Mouse (Mus musculus) c-Kit-negative CD71-positive TER-119-positive erythroid progenitor cells, embryonic 14.5 days (primary cell): Measurements from ENCODE around the gene Cic.

Experiments used
- DNase-seq: peaks from one replicate; pipeline ENCODE4 v3.0.0-alpha.2; 2013; ENCODE audit warnings: low read depth, low spot score

The Cic gene

DNA sequence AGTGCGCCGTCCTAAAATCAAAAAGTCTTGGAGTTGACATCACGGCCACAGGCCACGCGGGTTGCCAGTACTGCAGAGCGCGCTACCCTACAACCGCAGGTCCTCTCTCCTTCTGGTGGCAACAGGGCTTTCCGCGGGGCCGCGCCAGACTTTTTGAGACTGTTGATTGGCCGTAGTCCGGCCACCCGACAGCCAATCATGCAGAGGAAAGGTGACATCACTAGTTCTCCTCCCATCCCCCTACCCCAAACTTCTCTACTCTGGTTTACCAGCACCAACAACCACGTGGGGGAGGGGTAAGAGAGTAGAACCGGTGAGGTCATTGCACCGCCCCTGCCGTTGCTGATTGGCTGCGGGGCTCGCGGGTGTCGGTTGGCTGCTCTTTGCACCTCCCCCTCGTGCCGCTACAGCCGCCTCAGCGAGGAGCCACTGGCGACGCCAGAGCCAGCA is at the start of gene Cic:
TSS of gene Cic (plus strand) at position 404 of the 450 bp plus-strand sequence.
- DNase-seq: peak; percentile 94

DNA sequence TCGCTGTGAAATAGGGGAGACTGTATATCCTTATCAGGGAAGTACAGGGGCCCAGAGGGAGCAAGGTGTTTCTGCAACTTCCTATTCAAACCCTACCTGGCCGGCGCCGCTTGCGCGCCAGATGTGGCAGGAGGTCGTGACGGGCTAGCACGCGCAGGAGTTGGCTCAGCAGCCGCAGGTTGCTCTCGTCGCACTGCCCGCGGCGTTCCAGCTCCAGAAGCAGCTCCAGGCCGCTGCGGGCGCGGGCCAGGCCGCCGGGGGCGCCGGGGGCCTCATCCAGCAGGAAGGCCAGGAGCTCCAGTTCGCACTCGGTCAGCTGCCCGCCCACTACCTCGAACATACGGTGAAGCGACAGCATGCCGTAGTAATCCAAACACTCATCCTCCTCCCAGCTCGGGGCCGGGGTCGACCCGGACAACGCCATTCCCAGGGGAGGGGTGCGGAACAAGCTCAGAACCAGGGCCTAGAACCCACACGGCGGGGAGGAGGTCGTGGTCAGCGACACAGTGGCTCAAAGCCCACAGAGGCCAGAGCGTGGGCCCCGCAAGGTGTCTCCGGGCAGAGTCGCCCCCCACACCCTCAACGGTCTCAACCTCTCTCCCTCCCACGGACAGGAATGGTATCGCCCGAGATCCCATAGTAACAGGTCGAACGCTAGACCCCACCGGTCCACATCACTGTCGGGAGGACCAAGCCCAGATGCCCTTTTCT is 48.6 kb upstream of the Cic start:
- no peak for DNase-seq

DNA sequence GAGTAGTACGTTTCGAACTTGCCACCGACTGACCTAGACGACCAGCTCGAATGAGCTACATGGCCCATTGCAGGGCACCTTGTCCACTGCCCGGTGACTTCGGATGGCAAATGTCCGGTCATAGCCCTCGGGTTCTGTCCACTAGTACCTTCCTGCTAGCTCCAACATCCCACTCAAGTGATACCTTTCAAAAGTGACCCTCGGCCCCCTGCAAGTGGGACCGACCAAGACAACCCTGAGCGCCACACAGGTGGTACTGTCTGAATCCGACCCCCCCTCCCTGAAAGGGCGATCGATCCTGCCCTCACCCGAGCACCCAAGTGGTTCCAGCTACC is 48.1 kb upstream of the Cic start:
- no peak for DNase-seq

DNA sequence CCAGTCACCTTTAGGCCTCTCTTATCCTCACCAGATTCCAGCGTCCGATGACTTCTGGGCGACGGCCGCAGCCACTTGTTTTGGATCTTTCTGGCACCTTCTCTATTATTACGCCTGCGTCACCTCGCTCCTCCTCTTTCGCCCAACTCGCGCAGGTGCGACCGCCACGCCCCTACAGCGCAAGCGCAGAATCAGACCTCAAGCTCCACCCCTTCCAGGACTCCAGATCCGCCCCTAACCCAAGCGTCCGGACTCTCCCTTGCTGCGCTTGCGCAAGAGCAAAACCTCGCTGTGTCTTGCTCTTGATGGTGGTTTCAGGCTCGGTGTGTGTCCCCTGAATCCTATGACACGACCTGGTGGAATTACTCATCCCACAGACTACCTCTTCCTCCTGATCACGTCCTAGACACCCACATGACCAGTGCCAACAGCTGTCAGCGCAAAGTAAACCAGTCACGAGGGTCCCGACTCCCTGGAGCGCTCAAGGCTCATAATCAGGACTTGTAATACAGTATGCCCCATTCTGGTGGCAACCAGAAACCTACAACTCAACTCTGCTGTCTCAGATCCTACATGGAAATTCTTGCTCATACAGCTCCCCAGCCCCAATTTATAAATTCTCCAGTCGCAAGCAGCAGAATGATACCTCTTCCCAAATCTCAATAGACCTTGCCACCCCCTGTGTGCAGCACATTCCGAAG is 47.6 kb upstream of the Cic start:
- DNase-seq: peak; percentile 97

DNA sequence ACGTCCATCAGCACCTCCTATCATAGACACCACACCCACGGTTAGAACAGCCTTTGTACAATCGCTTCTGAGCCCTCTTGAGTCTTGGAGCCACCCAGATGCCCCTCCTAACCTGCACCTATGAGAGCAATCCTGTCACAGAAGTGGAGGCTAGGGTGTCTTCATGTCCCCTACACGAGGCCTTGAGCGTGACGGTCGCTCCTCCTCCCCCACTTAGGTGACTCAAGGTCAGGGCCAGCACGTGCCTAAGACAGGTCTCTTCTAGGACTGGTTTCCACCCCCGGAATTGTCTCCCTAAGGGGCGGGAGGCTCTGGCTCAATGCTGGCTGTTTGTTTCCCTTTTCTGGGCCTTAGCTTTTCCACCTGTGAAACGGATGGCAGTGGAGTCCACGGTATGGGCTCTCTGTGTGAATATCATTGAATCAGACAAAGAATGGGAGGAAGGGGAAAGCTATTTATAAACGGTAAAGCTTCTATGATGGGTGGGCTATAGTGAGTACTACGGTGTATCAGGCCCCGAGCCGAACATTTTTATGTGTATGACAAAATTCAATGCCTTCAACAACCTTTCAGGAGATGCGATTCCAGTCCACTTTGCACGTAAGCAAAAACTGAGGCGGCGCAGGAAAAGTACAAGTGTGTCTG is 46.9 kb upstream of the Cic start, which contains the start of gene Dedd2:
TSS of gene Dedd2 (minus strand) at position 159 of the 645 bp plus-strand sequence.
- DNase-seq: no peak

DNA sequence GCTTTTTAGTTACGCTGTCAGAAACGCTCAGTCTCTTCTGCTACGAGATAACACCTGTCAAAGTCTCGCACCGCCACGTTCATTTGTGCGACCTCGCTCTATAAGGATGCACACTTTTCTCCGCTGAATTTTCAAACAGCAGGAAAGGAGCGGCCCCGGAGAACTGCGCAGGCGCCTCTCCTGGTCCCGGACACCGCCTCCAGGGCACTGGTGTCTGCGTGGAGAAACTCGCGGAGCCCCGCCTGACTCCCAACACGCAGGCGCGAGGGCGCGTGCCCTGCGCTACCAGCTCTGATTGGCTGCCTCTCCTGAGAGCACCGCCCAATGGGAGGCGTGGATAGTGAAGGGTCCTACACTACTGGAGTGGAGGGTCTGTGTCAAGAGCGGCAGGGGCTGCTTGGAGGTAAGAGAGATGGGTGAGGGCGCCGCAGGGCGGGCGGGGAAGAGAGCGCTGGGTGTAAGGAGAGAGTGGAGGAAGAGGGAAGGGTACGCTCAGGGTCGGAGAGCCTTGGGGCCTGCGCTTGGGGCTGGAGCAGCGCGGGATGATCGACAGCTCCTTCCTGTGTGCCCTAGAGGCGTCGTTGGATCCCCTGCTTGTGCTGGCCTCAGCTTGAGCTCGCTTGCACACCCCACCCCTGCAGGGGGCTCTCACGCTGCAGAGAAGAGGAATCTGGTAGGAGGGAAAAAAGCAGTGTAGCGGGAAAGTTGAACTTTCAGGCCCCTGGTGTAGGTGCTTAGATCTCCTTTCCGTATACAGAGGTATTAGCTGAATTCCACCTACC is 46.2 kb upstream of the Cic start, which contains the start of gene Zfp526:
TSS of gene Zfp526 (plus strand) at position 324 of the 782 bp plus-strand sequence.
- DNase-seq: peak; percentile 93

DNA sequence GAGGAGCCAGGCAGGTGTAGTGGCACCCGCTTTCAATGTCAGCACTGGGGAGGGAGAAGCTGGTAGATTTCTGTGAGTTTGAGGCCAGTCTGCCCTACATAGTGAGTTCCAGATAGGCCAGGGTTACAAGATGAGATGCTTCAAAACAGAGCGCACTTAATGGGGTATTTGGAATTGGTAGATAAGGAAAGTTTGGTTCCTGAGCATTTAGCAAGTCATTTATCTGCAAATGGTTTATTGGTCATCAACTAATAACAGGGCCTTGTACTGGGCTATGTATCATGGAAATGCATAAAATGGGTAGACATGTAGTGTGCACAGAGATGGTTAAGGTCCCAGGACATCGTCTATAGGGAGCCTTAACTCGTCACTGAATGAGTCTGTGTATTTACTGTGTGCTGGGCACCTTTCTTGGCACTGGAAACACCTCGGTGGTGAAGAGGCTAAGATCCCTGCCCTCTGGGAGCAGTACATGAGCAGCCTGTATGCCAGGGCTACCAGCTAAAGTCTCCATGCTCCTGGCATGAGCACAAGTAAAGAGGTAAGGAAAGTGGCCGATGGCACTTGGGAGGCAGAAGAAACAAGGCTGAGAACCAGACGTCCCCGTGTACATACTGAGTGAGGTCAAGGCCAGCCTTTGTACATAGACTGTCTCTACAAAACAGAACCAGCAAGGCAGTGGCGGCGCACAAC is 45.1 kb upstream of the Cic start:
- no peak for DNase-seq

DNA sequence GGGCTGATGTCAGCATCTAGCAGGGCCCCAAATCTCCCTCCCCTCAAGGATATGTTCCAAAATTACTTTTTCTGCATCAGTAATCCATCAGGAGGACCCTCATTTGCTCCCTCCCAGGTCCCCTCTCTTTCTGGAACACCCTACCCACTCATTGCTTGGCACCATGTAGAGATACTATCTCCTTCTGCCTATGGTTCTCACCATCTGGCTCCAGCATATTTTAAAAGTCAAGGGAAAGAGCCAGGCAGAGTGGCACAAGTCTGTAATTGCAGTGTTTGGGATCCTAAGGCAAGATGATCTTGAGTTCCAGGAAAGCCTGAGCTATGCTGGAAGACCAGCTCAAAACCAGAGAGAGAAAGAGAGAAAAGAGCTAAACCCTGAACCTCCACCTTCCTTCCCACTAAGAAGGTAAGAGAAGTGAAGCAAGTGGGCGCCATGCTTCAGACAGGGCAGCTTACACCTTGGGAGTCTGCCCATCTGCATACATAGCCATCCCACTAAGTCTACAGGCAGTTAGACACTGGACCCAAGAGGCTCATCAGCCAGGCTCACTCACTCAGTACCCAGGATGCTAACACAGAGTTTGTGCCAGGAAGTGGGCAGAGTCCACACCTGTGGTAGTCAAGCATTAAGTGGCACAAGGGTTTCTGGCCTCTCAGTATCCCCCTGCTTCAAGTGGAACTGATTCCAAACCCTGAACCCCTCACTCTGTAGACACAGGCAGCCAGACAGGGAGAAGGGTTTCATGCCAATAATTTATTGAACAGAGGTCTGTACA is 39.8 kb upstream of the Cic start:
- DNase-seq: no peak

DNA sequence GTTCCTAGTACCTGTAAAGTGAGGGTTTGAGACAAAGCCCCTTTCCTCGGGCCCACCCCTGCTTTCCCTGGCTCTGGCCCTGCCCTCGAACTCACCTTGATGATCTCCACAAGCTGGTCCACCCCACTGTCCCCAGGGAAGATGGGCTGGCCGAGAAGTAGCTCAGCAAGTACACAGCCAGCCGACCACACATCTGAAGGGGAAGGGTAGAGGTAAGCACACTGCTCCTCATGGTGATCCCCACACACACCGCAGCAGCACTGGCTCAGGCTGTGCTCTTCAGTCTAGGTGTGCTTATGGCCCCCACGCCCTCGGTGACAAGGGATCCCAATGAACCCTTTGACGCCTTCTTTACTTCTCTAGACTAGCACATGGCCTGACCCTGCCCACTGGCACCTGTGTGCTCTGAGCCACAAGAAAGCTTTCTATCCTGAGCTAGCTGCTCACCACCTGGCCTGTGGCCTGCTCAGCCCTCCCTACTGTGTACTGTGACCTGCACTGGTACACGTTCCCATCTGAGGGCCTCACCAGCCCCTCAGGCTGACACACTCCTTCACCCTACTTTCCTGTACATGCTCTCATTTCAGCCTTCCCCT is 36.7 kb upstream of the Cic start:
- no peak for DNase-seq

DNA sequence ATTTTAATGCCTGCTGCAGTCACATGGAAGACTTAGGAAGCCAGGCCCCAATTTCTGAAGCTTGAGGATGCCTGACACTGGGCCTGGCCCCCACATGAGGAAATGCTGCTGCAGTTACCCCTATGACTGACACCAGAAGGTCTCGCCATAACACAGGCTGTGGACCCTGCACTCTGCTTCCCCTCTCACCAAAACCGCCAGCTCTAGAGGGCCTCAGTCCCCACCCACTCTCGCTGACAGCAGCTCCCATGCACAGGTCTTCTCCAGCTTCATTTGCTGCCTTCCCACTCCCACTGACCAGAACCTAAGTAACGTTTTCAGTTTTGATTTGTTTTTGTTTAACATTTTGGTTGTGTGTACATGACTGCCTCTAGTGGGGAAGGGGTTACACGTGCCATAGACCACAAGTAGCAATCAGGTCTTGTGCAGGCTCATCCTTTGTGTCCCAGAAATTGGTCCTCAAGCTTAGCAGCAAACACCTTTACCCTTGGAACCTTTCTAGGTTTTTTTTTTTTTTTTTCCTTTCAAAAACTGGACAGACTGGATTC is 35.3 kb upstream of the Cic start:
- DNase-seq: no peak

DNA sequence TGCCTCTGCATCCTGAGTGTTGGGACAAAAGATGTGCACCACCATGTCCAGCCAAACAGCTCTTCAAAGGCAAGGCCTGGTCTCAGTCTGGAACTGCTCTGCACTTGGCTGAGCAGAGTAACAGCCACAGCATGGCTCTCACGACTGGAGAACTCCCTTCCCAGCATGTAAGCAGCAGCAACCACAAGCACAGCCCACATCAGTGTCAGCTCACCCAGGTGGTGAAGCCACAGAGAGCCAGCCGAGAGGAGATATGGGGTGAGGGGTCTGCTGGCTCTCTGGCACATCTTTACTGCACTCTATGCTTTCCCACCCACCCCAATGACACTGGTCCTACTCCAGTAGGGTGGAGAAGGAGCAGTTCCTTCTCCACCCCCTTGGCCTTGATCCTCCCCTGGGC is 34.4 kb upstream of the Cic start:
- no peak for DNase-seq

DNA sequence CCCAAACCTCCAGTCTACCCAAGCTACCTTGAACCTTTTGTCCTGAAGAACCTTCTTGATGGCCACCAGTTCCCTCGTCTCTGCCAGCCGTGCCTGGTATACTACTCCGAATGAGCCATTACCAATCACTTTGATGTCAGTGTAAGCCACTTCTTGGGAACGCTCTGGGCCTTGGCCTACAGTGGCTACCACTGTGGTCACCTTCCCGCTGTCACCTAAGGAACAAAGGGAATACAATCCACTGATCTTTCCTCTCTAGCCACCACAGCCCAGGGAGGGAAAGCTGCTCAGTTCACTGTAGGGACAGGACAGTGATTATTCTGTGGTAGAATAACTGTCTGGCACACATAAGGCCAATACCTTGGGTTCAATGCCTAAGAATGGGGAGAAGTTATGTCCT is 32.0 kb upstream of the Cic start:
- no peak for DNase-seq

DNA sequence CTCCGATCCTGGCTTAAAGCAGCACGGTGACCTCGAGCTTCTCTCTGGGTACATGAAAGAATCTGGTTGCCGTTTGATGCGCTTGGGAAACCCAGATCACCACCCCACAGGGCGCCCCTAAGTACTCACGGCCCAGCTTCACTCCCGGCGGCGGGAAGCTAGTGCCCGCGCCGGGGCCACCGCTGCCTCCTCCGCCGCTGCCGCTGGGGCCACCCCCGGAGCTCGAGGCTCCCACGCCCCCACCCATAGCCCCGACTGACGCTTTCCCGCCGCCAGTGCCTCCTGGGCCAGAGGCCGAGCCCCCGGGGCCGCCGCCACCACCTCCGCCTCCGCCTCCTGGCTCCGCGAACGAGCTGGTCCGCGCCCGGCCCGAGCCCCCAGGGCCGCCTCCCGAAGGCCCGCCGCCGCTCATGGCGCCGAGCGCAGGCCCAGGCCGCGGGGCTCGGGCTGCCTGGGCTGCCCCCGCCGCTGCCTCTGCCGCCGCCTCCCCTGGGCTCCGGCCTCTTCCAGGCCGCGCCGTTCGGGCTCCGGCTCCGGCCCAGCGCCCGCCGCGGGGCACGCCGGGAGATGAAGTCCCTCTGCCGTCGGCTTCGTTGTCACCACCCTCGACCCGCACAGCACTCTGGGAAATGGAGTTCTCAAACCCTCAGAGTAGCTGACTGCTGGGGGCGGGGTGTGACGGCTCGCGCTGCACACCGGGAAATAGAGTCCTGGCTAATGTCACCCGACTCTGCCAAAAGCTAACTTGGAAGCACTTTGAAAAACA is 30.1 kb upstream of the Cic start, which contains the start of gene Gsk3a:
TSS of gene Gsk3a (minus strand) at position 603 of the 766 bp plus-strand sequence.
- peak; percentile 97 for DNase-seq

DNA sequence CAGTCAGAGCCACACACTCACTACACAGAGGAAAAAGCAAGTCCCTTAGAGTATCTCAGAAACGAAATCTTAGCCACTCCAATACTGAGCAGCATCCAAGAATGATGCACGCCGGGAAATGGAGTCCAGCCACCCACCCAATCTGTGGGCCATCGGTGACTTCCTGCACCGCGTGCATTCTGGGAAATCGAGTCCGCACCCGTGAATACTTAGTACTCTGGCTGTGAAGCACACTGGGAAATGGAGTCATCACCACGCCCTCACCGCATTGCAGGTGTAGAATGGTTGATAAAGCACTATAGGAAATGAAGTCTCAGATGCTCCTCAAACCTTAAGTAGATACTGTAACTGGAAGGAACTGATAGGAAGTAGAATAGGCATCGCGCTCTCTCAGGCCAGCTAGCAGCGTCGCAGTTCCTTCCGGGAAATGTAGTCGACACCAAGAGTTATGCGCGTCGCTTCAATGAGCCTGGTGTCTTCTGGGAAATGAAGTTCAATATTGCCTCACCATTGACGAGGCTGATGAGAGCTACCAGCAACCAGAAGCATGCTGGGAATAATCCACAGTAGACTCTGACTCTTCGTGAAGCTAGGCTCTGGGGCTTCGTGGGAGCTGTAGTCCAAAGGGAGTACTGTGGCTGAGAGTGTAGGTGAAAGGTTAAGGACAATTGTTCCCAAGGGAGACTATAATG is 29.3 kb upstream of the Cic start:
- peak; percentile 95 for DNase-seq

DNA sequence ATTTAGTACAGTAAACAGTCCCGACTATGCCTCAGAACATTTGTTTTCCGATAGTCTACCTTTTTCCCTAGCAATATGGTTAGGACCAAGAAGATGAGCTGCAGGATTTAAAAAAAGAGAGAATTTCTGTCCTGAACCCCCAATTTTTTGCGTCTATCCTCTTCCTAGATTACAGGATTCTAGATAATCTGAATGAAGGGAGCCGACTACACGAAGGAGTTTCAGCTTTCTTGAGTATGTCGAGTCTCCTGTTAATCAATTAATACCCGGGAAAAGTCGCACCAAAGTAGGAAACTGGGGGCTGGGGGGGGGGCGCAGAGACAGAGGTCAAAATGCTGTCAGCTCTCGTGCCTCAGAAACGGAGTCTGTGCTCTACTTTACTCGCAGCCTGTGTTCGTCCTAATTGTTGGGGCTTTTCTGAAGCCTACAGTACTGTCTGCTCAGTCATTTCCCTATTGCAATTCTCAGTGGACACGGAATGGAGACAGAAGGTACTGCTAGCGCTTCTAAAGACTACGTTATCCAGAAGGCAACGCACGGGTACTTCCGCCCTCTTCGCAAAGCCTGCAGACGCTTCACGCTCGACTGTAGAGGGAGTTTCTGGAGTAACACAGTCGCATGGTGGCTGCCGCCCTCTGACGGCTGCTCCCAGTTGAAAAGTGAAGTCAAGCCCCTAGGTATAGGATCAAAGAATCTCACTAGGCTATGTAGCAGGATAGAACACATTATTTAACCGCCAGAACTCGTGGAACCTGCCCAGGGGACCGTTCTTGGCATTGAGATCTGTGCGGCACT is 28.5 kb upstream of the Cic start:
- no peak for DNase-seq

DNA sequence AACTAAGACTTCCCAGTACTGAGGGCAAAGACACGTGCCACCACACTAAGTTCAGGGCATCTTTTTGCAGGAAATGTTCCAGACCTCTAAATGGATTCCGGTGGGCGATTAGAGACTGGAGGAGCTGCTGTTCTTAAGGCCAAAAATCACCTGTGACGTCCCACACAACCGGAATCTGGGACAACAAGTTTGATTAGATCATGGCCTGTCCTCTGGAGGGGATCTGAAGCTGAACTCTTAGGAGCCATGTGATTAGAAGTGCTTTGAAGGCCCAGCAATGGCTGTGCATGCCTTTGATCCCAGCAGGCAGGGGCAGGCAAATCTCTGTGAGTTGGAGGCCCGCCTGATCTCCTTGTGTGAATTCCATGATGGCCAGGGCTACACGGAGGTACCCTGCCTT is 26.9 kb upstream of the Cic start:
- DNase-seq: no peak

DNA sequence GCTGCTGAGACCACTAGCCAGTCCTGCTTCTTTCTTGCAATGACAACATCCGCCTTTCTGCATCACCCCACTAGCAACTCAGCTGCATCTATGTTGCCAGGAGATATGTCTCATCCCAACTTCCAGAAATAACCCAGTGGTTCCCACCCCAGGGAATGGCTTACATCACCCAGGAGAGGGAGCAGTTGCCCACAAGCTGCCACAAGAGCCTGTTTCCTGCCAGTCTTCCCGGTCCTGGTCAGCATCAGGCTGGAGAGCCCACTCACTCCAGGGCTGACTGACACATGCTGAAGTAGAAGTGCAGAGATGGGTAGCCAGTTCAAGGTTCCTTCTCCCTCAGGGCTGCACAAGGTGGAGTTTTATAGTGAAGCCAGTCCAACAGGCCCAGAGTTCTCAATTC is 26.4 kb upstream of the Cic start:
- no peak for DNase-seq

DNA sequence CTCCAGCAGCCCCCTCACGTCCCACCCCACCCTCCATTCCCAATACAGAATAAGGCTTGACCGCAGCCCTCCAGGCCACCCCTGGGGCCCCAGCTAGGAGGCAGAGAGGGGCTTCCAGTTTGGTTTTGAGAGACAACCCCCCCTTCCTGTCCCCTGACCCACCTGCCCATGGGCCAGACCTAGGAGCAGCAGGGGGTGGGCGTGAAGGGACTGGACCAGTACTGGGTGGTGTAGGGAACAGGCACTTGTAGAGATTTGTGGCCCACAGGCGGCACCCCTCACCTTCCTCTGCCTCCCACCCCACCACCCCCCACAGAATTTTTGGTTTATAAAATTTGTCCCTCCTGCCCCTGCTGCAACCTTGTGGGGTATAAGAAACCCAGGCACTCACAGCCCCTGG is 24.1 kb upstream of the Cic start:
- DNase-seq: no peak
